Mouse (Mus musculus) stomach, embryonic 14.5 days (tissue): ENCODE measurements around the gene H2afj. TPM values are rescaled to one million over a fixed set of nuclear protein-coding genes. Genes with fewer than 3 reads are reported as not detected.
A peak's percentile ranks its signal among the peaks of the same experiment; 100 is the strongest.
"Not testable (repeated sequence)": the region's sequence is repeated elsewhere in the genome, so short reads cannot be mapped to it uniquely, and the experiment has no call there.

Source experiments
- ATAC-seq: fragments of 200-750 bp; cut with Nextera tagmentation; 2 replicates; pipeline ENCODE4 v1.8.0; 2017; ENCODE audit warnings: low read depth, moderate TSS enrichment; ENCODE audit not compliant: insufficient number of reproducible peaks, insufficient read depth, low FRiP score
- H3K27ac ChIP-seq: fragments of 300-500 bp; sonication (generic); 2 replicates; pipeline ENCODE4 v1.5.1; 2014; ENCODE audit warnings: mild to moderate bottlenecking, low read length, moderate library complexity, mixed read lengths
- H3K27me3 ChIP-seq: fragments of 300-500 bp; sonication (generic); 2 replicates; pipeline ENCODE4 v1.6.1; 2014; ENCODE audit warnings: low read length, control low read depth, mixed read lengths; ENCODE audit not compliant: control insufficient read depth, insufficient read depth
- H3K36me3 ChIP-seq: fragments of 300-500 bp; sonication (generic); 2 replicates; pipeline ENCODE4 v1.6.1; 2014; ENCODE audit warnings: mild to moderate bottlenecking, control low read depth, low read length, moderate library complexity, mixed read lengths; ENCODE audit not compliant: control insufficient read depth, insufficient read depth
- H3K4me1 ChIP-seq: fragments of 300-500 bp; sonication (generic); 2 replicates; pipeline ENCODE4 v1.6.1; 2014; ENCODE audit warnings: low read length, control low read depth, mixed read lengths; ENCODE audit not compliant: control insufficient read depth, insufficient read depth
- H3K4me2 ChIP-seq: fragments of 300-500 bp; sonication (generic); replicated peaks from 2 replicates; pipeline ENCODE4 v1.6.1; 2014; ENCODE audit warnings: low read depth, low read length, control low read depth
- H3K4me3 ChIP-seq: fragments of 300-500 bp; sonication (generic); 2 replicates; pipeline ENCODE4 v1.5.1; 2014; ENCODE audit warnings: low read depth, low read length, control low read depth
- H3K9ac ChIP-seq: fragments of 300-500 bp; sonication (generic); replicated peaks from 2 replicates; pipeline ENCODE4 v1.6.1; 2014; ENCODE audit warnings: low read depth, mild to moderate bottlenecking, control low read depth, low read length, moderate library complexity, mixed read lengths
- H3K9me3 ChIP-seq: fragments of 300-500 bp; sonication (generic); 2 replicates; pipeline ENCODE4 v1.6.1; 2016; ENCODE audit warnings: low read depth, low read length, control low read depth; ENCODE audit not compliant: control insufficient read depth
- WGBS: fragments of 180-500 bp; shearing (Covaris S2); extraction: QIAGEN DNeasy Blood & Tissue Kit; methylation state at CpG from one replicate; pipeline ENCODE4 v1.1.7; 2014; 5-methylcytosine and 5-hydroxymethylcytosine counted together
- polyA plus RNA-seq: library from polyadenylated mRNA; unstranded; fragments of >200 nt; fragmentation: Nextera tagmentation; extraction: Ambion mirVana; gene quantifications from 2 replicates; pipeline ENCODE4 v1.2.1, GENCODE M21; 2014

The H2afj gene
- polyA plus RNA-seq, 1 experiment from 2014 or later, result 130 TPM

DNA sequence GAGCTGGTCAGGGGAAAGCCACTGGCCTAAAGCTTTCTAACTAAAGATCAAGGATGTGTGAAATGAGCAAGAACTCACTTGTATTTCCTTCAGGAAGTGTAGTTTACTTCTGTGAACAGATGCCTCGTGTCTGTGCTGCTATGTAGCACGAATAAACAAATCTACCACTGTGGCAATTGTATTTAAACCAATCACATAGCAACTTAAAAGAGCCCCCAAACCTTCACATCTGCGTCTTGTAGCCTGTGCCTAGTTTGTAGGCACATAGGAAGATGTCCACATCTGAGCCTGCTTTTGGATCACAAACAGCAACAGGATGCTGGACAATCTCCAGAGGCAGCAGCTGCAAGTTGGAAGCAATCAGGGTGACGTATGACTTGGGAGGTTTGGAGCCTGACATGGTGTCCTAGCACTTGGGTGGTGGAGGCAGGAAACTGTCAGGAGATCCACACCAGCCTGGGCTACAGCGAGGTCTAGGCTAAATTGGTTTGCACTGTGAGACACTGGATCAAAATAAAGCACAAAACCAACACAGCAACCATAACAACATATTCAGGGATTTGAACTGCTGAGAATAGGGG is 18.6 kb upstream of the H2afj start:
- H3K36me3 ChIP-seq, result no peaks in the 10 kb centered on the region
- peak; percentile 73; the same call in 1 of the 2 replicates for ATAC-seq

DNA sequence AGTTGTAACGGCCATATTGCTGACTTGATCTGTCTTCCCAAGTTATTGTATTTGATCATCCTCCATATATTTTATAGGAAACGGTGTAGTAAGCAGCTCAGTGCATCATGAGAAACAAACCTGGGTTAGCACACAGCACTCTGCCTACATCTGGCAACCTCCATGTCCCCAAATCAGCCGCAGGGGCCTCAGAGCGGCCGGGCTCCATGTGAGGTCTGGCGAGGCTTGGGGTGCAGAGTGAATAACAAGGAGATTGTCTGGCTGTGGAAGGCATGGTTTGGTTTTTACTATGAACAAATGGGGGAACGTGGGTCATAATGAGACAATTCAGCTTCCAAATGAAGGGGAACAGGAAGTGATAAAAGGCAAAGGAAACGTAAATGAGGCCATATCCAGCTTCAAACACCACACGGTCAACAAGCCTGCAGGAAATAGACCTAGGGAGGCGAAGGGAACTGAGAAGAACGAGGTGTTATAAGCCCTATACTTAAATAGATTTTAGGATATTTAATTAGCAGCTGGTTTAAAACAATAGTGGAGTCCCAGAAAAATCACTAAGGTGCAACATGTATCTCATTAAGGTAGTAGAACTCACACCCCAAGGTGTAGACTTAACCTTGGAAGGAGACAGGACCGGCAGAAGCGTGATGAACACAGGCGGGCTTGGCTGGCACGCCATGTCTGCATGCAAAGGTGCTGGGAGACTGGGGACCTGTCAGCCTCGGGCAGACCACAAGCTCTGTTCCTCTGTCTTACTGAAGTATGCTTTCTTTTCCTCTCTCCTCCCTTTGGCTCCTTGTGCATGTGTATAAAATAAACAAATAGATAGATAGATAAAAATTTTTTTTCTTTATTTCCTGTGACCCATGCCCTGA is 14.9 kb upstream of the H2afj start:
- H3K4me1 ChIP-seq, result 0 out of 2 replicates have a peak, but pooled peaks cover 2% of the 10 kb centered on the region
- H3K4me2 ChIP-seq, result peak overlapping the region; percentile 68
- H3K9me3 ChIP-seq, result no peaks in the 10 kb centered on the region
- H3K36me3 ChIP-seq, result no peaks in the 10 kb centered on the region
- no peak overlapping the region for H3K27ac ChIP-seq
- H3K9ac ChIP-seq, result no peak overlapping the region
- H3K27me3 ChIP-seq, result no peaks in the 10 kb centered on the region
- WGBS, result 33% methylated on average over 16 of the region's 16 CpGs
- H3K4me3 ChIP-seq, result peak overlapping the region; percentile 32
- ATAC-seq, result no peak

More for the DNA sequence above, 18.6 kb upstream of the H2afj start:
- H3K4me2 ChIP-seq, result no peak overlapping the region
- H3K9me3 ChIP-seq, result no peaks in the 10 kb centered on the region
- no peaks in the 10 kb centered on the region for H3K27me3 ChIP-seq
- no peak overlapping the region for H3K4me3 ChIP-seq
- H3K9ac ChIP-seq, result no peak overlapping the region
- H3K27ac ChIP-seq, result peak overlapping the region; percentile 81
- 48% methylated on average over 5 of the region's 5 CpGs for WGBS
- H3K4me1 ChIP-seq, result 0 out of 2 replicates have a peak, but pooled peaks cover 2% of the 10 kb centered on the region

- peak overlapping the region; percentile 32 for H3K4me3 ChIP-seq
- WGBS, result under 1% methylated on average over 24 of the region's 24 CpGs
- H3K36me3 ChIP-seq, result no peaks in the 10 kb centered on the region
- ATAC-seq, result no peak
- no peak overlapping the region for H3K9ac ChIP-seq
- no peaks in the 10 kb centered on the region for H3K27me3 ChIP-seq
- no peaks in the 10 kb centered on the region for H3K9me3 ChIP-seq
- H3K4me2 ChIP-seq, result peak overlapping the region; percentile 68
- H3K4me1 ChIP-seq, result 0 out of 2 replicates have a peak, but pooled peaks cover 2% of the 10 kb centered on the region
- no peak overlapping the region for H3K27ac ChIP-seq
These were observed 14.1 kb upstream of the H2afj start for GRCm38 (mm10) chr6:136793831-136794525.

- Histone ChIP-seq H3K9me3 (no peaks in the 10 kb centered on the region), H3K4me3 (no peak overlapping the region), H3K4me2 (no peak overlapping the region), H3K27ac (no peak overlapping the region), H3K36me3 (no peaks in the 10 kb centered on the region), H3K4me1 (no peaks in the 10 kb centered on the region), H3K9ac (no peak overlapping the region), H3K27me3 (no peaks in the 10 kb centered on the region)
- WGBS, result 46% methylated on average over 1 of the region's 1 CpGs
- ATAC-seq, result no peak
These were observed 12.9 kb upstream of the H2afj start for GRCm38 (mm10) chr6:136795110-136795509.

- Histone ChIP-seq H3K9ac (no peak overlapping the region), H3K4me3 (no peak overlapping the region), H3K27me3 (no peaks in the 10 kb centered on the region), H3K9me3 (no peaks in the 10 kb centered on the region), H3K4me2 (no peak overlapping the region), H3K4me1 (no peaks in the 10 kb centered on the region), H3K36me3 (no peaks in the 10 kb centered on the region), H3K27ac (no peak overlapping the region)
- ATAC-seq, result no peak
- WGBS, result 51% methylated on average over 6 of the region's 6 CpGs
These were observed 12.2 kb upstream of the H2afj start for GRCm38 (mm10) chr6:136795850-136796249.

GRCm38 (mm10) chr6:136797874-136798693 is 10.0 kb upstream of the H2afj start:
- not testable (repeated sequence) for ATAC-seq, H3K27me3 ChIP-seq, H3K4me1 ChIP-seq, H3K27ac ChIP-seq, H3K4me2 ChIP-seq, H3K9ac ChIP-seq, H3K9me3 ChIP-seq, H3K4me3 ChIP-seq, H3K36me3 ChIP-seq
- WGBS, result 82% methylated on average over 3 of the region's 3 CpGs

- Histone ChIP-seq H3K27ac (no peak overlapping the region), H3K4me2 (no peak overlapping the region), H3K4me1 (peaks cover 6% of the 10 kb centered on the region; the same call in 1 of the 2 replicates), H3K27me3 (no peaks in the 10 kb centered on the region), H3K4me3 (no peak overlapping the region), H3K36me3 (no peaks in the 10 kb centered on the region), H3K9ac (no peak overlapping the region), H3K9me3 (no peaks in the 10 kb centered on the region)
- ATAC-seq, result no peak
- 89% methylated on average over 8 of the region's 8 CpGs for WGBS
These were observed 7.3 kb upstream of the H2afj start for GRCm38 (mm10) chr6:136800710-136801109.

DNA sequence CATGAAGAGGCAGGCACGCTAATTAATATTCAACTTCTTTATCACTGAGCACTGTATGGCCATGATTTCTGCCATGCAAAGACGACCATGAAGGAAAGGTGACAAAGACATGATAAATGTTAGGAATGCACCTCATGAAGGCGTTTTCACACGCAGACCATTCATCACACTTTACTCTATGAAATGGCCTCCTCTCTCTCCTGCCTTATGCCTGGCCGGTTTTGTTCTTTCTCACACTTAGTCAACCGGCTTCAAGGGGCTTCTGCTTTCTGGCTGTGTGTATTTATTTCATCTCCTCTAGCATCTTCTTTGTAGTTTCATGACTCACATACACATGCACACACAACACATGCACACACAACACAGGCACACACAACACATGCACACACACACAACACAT is 6.8 kb upstream of the H2afj start:
- Histone ChIP-seq H3K27me3 (no peaks in the 10 kb centered on the region), H3K36me3 (no peaks in the 10 kb centered on the region), H3K9me3 (no peaks in the 10 kb centered on the region), H3K4me3 (no peak overlapping the region), H3K27ac (no peak overlapping the region), H3K4me2 (no peak overlapping the region), H3K4me1 (peaks cover 6% of the 10 kb centered on the region; the same call in 1 of the 2 replicates), H3K9ac (no peak overlapping the region)
- no peak for ATAC-seq
- WGBS, result 69% methylated on average over 6 of the region's 6 CpGs
